Mouse (Mus musculus) ES-Bruce4 (cell line): ENCODE results near the gene Nrxn1. TPM values are rescaled to one million over a fixed set of nuclear protein-coding genes. Genes with fewer than 3 reads are reported as not detected.

Experiments used
- H3K27ac ChIP-seq: 2 replicates; pipeline ENCODE4 v1.5.1; 2012; ENCODE audit warnings: low read length, inconsistent platforms; ENCODE audit not compliant: insufficient read depth
- H3K27me3 ChIP-seq: 2 replicates; pipeline ENCODE4 v1.6.1; 2012; ENCODE audit warnings: mild to moderate bottlenecking, low read length, inconsistent platforms; ENCODE audit not compliant: control insufficient read depth, poor library complexity, insufficient read depth, severe bottlenecking
- H3K36me3 ChIP-seq: 2 replicates; pipeline ENCODE4 v1.6.1; 2012; ENCODE audit warnings: inconsistent platforms, mild to moderate bottlenecking, low read length, moderate library complexity; ENCODE audit not compliant: control insufficient read depth, poor library complexity, insufficient read depth, severe bottlenecking
- H3K4me1 ChIP-seq: one replicate; pipeline ENCODE4 v1.8.1; 2011; ENCODE audit warnings: low read length; ENCODE audit not compliant: control insufficient read depth, insufficient read depth
- H3K4me3 ChIP-seq: 2 replicates; pipeline ENCODE4 v1.5.1; 2011; ENCODE audit warnings: low read depth, mild to moderate bottlenecking, low read length
- H3K9ac ChIP-seq: 2 replicates; pipeline ENCODE4 v1.6.1; 2012; ENCODE audit warnings: low read depth, mild to moderate bottlenecking, inconsistent platforms; ENCODE audit not compliant: poor library complexity, severe bottlenecking
- H3K9me3 ChIP-seq: replicated peaks from 2 replicates; pipeline ENCODE4 v1.6.1; 2012; ENCODE audit warnings: mild to moderate bottlenecking, low read length, inconsistent platforms; ENCODE audit not compliant: control insufficient read depth, poor library complexity, insufficient read depth, severe bottlenecking
- CTCF ChIP-seq: IDR thresholded peaks from one replicate; pipeline ENCODE4 v1.8.1; 2011; ENCODE audit warnings: low read depth, low read length
- EP300 ChIP-seq: IDR thresholded peaks from 2 replicates; pipeline ENCODE4 v1.6.1; 2011; ENCODE audit warnings: low read depth, low read length; ENCODE audit not compliant: insufficient read depth
- POLR2A ChIP-seq: IDR thresholded peaks from one replicate; pipeline ENCODE4 v1.8.1; 2011; ENCODE audit warnings: low read length; ENCODE audit not compliant: insufficient read depth
- polyA plus RNA-seq: library from polyadenylated mRNA; stranded (reverse); fragments of >200 nt; gene quantifications from 2 replicates; pipeline ENCODE4 v1.2.4, GENCODE M21; 2011; ENCODE audit warnings: low read depth; ENCODE audit not compliant: missing spikeins, insufficient read depth, insufficient read length

The Nrxn1 gene
- polyA plus RNA-seq, 1 experiment: 5.6 TPM

- Histone ChIP-seq H3K9me3 (no peaks in the 10 kb centered on the region), H3K27ac (no peak overlapping the region), H3K36me3 (no peaks in the 10 kb centered on the region), H3K4me1 (no peaks in the 10 kb centered on the region), H3K27me3 (no peaks in the 10 kb centered on the region), H3K4me3 (no peak overlapping the region), H3K9ac (no peak overlapping the region)
- TF ChIP-seq CTCF (no peak), EP300 (no peak), POLR2A (no peak)
Observed at GRCm38 (mm10) chr17:90934929-90935328, 157.9 kb downstream of the Nrxn1 start.

- Histone ChIP-seq H3K27me3 (no peaks in the 10 kb centered on the region), H3K36me3 (no peaks in the 10 kb centered on the region)
- TF ChIP-seq EP300 (no peak), POLR2A (no peak), CTCF (no peak)
Observed at GRCm38 (mm10) chr17:90913320-90913719, 179.6 kb downstream of the Nrxn1 start.

GRCm38 (mm10) chr17:90912746-90913145, 180.1 kb downstream of the Nrxn1 start:
- H3K27me3 ChIP-seq: no peaks in the 10 kb centered on the region
- no peak for TF ChIP-seq POLR2A
- no peak for TF ChIP-seq EP300
- no peak for TF ChIP-seq CTCF
- H3K9me3 ChIP-seq: no peaks in the 10 kb centered on the region
- no peak overlapping the region for H3K4me3 ChIP-seq
- no peak overlapping the region for H3K9ac ChIP-seq
- H3K4me1 ChIP-seq: no peaks in the 10 kb centered on the region
- H3K36me3 ChIP-seq: no peaks in the 10 kb centered on the region
- H3K27ac ChIP-seq: no peak overlapping the region

More at GRCm38 (mm10) chr17:90913320-90913719, 179.6 kb downstream of the Nrxn1 start:
- no peaks in the 10 kb centered on the region for H3K4me1 ChIP-seq
- no peak overlapping the region for H3K9ac ChIP-seq
- H3K27ac ChIP-seq: no peak overlapping the region
- H3K9me3 ChIP-seq: no peaks in the 10 kb centered on the region
- H3K4me3 ChIP-seq: no peak overlapping the region

GRCm38 (mm10) chr17:90912341-90912740, 180.5 kb downstream of the Nrxn1 start:
- H3K27ac ChIP-seq: no peak overlapping the region
- H3K9ac ChIP-seq: no peak overlapping the region
- H3K9me3 ChIP-seq: no peaks in the 10 kb centered on the region
- no peaks in the 10 kb centered on the region for H3K4me1 ChIP-seq
- no peak for TF ChIP-seq POLR2A
- no peak for TF ChIP-seq EP300
- no peak for TF ChIP-seq CTCF
- H3K4me3 ChIP-seq: no peak overlapping the region
- H3K27me3 ChIP-seq: no peaks in the 10 kb centered on the region
- H3K36me3 ChIP-seq: no peaks in the 10 kb centered on the region

- no peaks in the 10 kb centered on the region for H3K36me3 ChIP-seq
- TF ChIP-seq EP300 (no peak), CTCF (no peak), POLR2A (no peak)
- H3K9me3 ChIP-seq: no peaks in the 10 kb centered on the region
- H3K4me3 ChIP-seq: no peak overlapping the region
- H3K27me3 ChIP-seq: no peaks in the 10 kb centered on the region
- H3K4me1 ChIP-seq: no peaks in the 10 kb centered on the region
- H3K9ac ChIP-seq: no peak overlapping the region
- no peak overlapping the region for H3K27ac ChIP-seq
Observed at GRCm38 (mm10) chr17:90906118-90907093, 186.5 kb downstream of the Nrxn1 start.

- H3K36me3 ChIP-seq: no peaks in the 10 kb centered on the region
Observed at GRCm38 (mm10) chr17:90905143-90905542, 187.7 kb downstream of the Nrxn1 start.

More at GRCm38 (mm10) chr17:90905143-90905542, 187.7 kb downstream of the Nrxn1 start:
- H3K4me3 ChIP-seq: no peak overlapping the region
- no peak overlapping the region for H3K9ac ChIP-seq
- no peak for TF ChIP-seq EP300
- no peak for TF ChIP-seq CTCF
- no peak for TF ChIP-seq POLR2A
- no peaks in the 10 kb centered on the region for H3K9me3 ChIP-seq
- no peaks in the 10 kb centered on the region for H3K27me3 ChIP-seq
- no peaks in the 10 kb centered on the region for H3K4me1 ChIP-seq
- no peak overlapping the region for H3K27ac ChIP-seq
